Mouse (Mus musculus) limb, embryonic 13.5 days (tissue): ENCODE results near the gene Tnr. TPM values are rescaled to one million over a fixed set of nuclear protein-coding genes. Genes with fewer than 3 reads are reported as not detected.

Experiments
- ATAC-seq: fragments of 200-750 bp; cut with Nextera tagmentation; 2 replicates; pipeline ENCODE4 v1.8.0; 2017; ENCODE audit warnings: low read depth, moderate number of reproducible peaks, moderate TSS enrichment; ENCODE audit not compliant: low FRiP score
- H3K27ac ChIP-seq: fragments of 300-500 bp; sonication (generic); 2 replicates; pipeline ENCODE4 v1.5.1; 2015; ENCODE audit warnings: inconsistent platforms, mild to moderate bottlenecking, moderate library complexity
- H3K27me3 ChIP-seq: fragments of 300-500 bp; sonication (generic); 2 replicates; pipeline ENCODE4 v1.6.1; 2015; ENCODE audit warnings: mild to moderate bottlenecking, inconsistent platforms
- H3K36me3 ChIP-seq: fragments of 300-500 bp; sonication (generic); 2 replicates; pipeline ENCODE4 v1.6.1; 2015; ENCODE audit warnings: inconsistent platforms, mild to moderate bottlenecking, moderate library complexity
- H3K4me1 ChIP-seq: fragments of 300-500 bp; sonication (generic); 2 replicates; pipeline ENCODE4 v1.6.1; 2015; ENCODE audit warnings: inconsistent platforms
- H3K4me2 ChIP-seq: fragments of 300-500 bp; sonication (generic); replicated peaks from 2 replicates; pipeline ENCODE4 v1.6.1; 2015; ENCODE audit warnings: inconsistent platforms, mild to moderate bottlenecking, moderate library complexity
- H3K4me3 ChIP-seq: fragments of 300-500 bp; sonication (generic); 2 replicates; pipeline ENCODE4 v1.5.1; 2015; ENCODE audit warnings: moderate library complexity, mild to moderate bottlenecking, inconsistent platforms
- H3K9ac ChIP-seq: fragments of 300-500 bp; sonication (generic); 2 replicates; pipeline ENCODE4 v1.6.1; 2015; ENCODE audit warnings: mild to moderate bottlenecking, inconsistent platforms
- H3K9me3 ChIP-seq: fragments of 300-500 bp; sonication (generic); 2 replicates; pipeline ENCODE4 v1.6.1; 2016; ENCODE audit warnings: inconsistent platforms
- WGBS: fragments of 180-500 bp; shearing (Covaris S2); methylation state at CpG from one replicate; pipeline ENCODE4 v1.1.7; 2015; 5-methylcytosine and 5-hydroxymethylcytosine counted together
- polyA plus RNA-seq: library from polyadenylated mRNA; unstranded; fragments of >200 nt; fragmentation: Nextera tagmentation; extraction: Ambion mirVana; gene quantifications from 2 replicates; pipeline ENCODE4 v1.2.1, GENCODE M21; 2015

Gene Tnr
- polyA plus RNA-seq, 1 experiment from 2014 or later, result 0.09 TPM

GRCm38 (mm10) chr1:159901366-159902119 is 378.0 kb downstream of the Tnr start:
- no peaks in the 10 kb centered on the region for H3K9me3 ChIP-seq
- H3K4me2 ChIP-seq, result no peak overlapping the region
- H3K4me3 ChIP-seq, result no peak overlapping the region
- no peak overlapping the region for H3K27ac ChIP-seq
- 80% methylated on average over 5 of the region's 7 CpGs for WGBS
- no peaks in the 10 kb centered on the region for H3K27me3 ChIP-seq
- H3K36me3 ChIP-seq, result no peaks in the 10 kb centered on the region
- no peak for ATAC-seq
- H3K4me1 ChIP-seq, result no peaks in the 10 kb centered on the region
- H3K9ac ChIP-seq, result no peak overlapping the region

DNA sequence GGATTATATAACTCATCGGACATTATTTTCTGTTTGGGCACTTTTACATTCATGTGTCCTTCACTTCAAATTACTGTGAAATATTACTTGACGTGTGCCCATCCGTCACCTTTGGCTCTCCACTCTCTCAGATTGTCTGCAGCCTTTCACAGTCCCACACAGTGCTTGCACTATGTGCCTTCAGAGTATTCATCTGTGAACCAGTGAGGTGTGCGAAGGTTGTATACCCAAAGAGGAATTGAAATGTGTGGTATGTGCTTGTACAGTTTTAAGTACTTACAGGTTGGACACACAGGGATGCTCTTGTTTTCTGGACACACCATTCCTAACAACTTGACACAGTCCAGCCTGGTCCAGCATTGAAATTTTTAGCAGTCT is 378.5 kb downstream of the Tnr start:
- WGBS, result 87% methylated on average over 4 of the region's 4 CpGs
- no peak for ATAC-seq

DNA sequence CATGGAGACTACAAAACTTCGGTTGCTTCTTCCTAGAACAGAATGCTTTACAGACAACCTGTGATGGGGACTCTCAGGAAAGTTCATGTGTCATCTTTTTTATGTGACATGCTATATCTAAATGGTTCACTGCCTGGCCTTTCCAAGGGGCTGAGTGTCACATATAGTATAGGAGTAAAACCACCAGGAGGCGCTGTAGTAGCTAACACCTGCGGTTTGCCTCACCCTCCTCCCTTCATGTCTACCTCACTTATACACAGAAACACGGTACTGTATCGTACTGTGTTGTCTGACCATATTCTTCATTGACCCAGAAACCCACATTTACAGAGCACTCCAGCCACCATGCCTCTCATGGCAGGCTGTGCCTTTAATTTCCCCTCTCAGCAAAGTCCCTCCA is 387.4 kb downstream of the Tnr start:
- Histone ChIP-seq H3K27ac (no peak overlapping the region), H3K9me3 (no peaks in the 10 kb centered on the region), H3K27me3 (no peaks in the 10 kb centered on the region), H3K4me3 (no peak overlapping the region), H3K4me2 (no peak overlapping the region), H3K4me1 (no peaks in the 10 kb centered on the region), H3K9ac (no peak overlapping the region), H3K36me3 (no peaks in the 10 kb centered on the region)
- ATAC-seq, result no peak
- WGBS, result 36% methylated on average over 5 of the region's 5 CpGs

More for the DNA sequence above, 378.5 kb downstream of the Tnr start:
- Histone ChIP-seq H3K36me3 (no peaks in the 10 kb centered on the region), H3K4me3 (no peak overlapping the region), H3K9ac (no peak overlapping the region), H3K9me3 (no peaks in the 10 kb centered on the region), H3K27me3 (no peaks in the 10 kb centered on the region), H3K4me2 (no peak overlapping the region), H3K4me1 (no peaks in the 10 kb centered on the region), H3K27ac (no peak overlapping the region)

GRCm38 (mm10) chr1:159914726-159915125 is 391.2 kb downstream of the Tnr start:
- ATAC-seq, result no peak
- H3K4me2 ChIP-seq, result no peak overlapping the region
- H3K4me1 ChIP-seq, result no peaks in the 10 kb centered on the region
- H3K9me3 ChIP-seq, result no peaks in the 10 kb centered on the region
- no peak overlapping the region for H3K4me3 ChIP-seq
- H3K27me3 ChIP-seq, result no peaks in the 10 kb centered on the region
- H3K36me3 ChIP-seq, result no peaks in the 10 kb centered on the region
- H3K9ac ChIP-seq, result no peak overlapping the region
- no peak overlapping the region for H3K27ac ChIP-seq

GRCm38 (mm10) chr1:159920571-159920970 is 397.0 kb downstream of the Tnr start:
- Histone ChIP-seq H3K27me3 (no peaks in the 10 kb centered on the region), H3K27ac (no peak overlapping the region), H3K4me3 (no peak overlapping the region), H3K4me2 (no peak overlapping the region), H3K9me3 (no peaks in the 10 kb centered on the region), H3K36me3 (no peaks in the 10 kb centered on the region), H3K9ac (no peak overlapping the region), H3K4me1 (no peaks in the 10 kb centered on the region)
- WGBS, result 62% methylated on average over 2 of the region's 2 CpGs
- no peak for ATAC-seq

DNA sequence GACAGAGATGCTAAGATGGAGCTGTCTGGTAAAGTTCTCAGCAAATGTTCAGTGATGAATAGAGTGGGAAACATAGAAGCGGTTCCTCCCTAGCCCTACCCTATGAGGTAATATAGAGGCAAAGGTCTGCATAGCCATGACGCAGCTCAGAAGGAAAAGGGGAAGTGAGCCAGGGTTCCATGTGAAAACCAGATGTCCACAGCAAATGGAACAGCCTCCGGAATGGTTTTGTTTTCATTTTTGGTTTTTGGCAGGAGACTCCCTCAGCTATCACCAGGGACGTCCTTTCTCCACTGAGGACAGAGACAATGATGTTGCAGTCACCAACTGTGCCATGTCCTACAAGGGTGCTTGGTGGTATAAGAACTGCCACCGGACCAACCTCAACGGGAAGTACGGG is 399.4 kb downstream of the Tnr start:
- no peak for ATAC-seq
- no peak overlapping the region for H3K4me3 ChIP-seq
- H3K9ac ChIP-seq, result no peak overlapping the region
- no peak overlapping the region for H3K4me2 ChIP-seq
- no peaks in the 10 kb centered on the region for H3K9me3 ChIP-seq
- H3K27ac ChIP-seq, result no peak overlapping the region
- H3K4me1 ChIP-seq, result no peaks in the 10 kb centered on the region
- H3K36me3 ChIP-seq, result no peaks in the 10 kb centered on the region
- no peaks in the 10 kb centered on the region for H3K27me3 ChIP-seq
- WGBS, result 82% methylated on average over 7 of the region's 7 CpGs

GRCm38 (mm10) chr1:159924105-159924504 is 400.5 kb downstream of the Tnr start:
- no peak for ATAC-seq

GRCm38 (mm10) chr1:159924684-159925083 is 401.1 kb downstream of the Tnr start:
- Histone ChIP-seq H3K4me1 (no peaks in the 10 kb centered on the region), H3K27ac (no peak overlapping the region), H3K36me3 (no peaks in the 10 kb centered on the region), H3K4me3 (no peak overlapping the region), H3K9ac (no peak overlapping the region), H3K4me2 (no peak overlapping the region), H3K9me3 (no peaks in the 10 kb centered on the region), H3K27me3 (no peaks in the 10 kb centered on the region)
- 82% methylated on average over 5 of the region's 5 CpGs for WGBS
- no peak for ATAC-seq

More at GRCm38 (mm10) chr1:159924105-159924504, 400.5 kb downstream of the Tnr start:
- H3K9ac ChIP-seq, result no peak overlapping the region
- no peak overlapping the region for H3K27ac ChIP-seq
- H3K9me3 ChIP-seq, result no peaks in the 10 kb centered on the region
- WGBS, result 87% methylated on average over 4 of the region's 4 CpGs
- no peaks in the 10 kb centered on the region for H3K36me3 ChIP-seq
- H3K4me1 ChIP-seq, result no peaks in the 10 kb centered on the region
- H3K4me2 ChIP-seq, result no peak overlapping the region
- H3K27me3 ChIP-seq, result no peaks in the 10 kb centered on the region
- H3K4me3 ChIP-seq, result no peak overlapping the region

GRCm38 (mm10) chr1:159928681-159929335 is 405.2 kb downstream of the Tnr start:
- Histone ChIP-seq H3K9ac (no peak overlapping the region), H3K4me1 (no peaks in the 10 kb centered on the region), H3K4me3 (no peak overlapping the region), H3K9me3 (no peaks in the 10 kb centered on the region), H3K27ac (no peak overlapping the region), H3K36me3 (no peaks in the 10 kb centered on the region), H3K4me2 (no peak overlapping the region), H3K27me3 (no peaks in the 10 kb centered on the region)
- ATAC-seq, result no peak
- WGBS, result 82% methylated on average over 9 of the region's 9 CpGs

DNA sequence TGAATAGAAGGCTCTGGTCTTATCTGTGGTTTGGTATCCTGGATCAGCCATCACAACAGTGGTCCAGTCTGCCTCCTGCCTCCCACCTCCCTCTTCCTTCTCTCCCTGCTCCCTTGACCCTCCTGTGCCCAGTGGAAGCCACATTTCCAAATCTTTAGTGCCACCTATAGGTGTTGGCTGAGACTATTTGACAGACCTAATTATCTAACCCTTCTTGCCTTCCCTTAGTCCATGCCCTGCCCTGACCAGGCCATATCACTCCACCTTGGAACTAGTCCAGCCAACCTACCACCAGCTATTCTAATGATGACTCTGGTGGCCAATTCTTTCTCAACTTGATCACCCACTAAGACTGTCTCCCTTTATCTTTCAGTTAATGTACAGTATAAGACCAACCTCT is 408.5 kb downstream of the Tnr start:
- no peaks in the 10 kb centered on the region for H3K9me3 ChIP-seq
- no peaks in the 10 kb centered on the region for H3K36me3 ChIP-seq
- no peak overlapping the region for H3K27ac ChIP-seq
- H3K4me2 ChIP-seq, result no peak overlapping the region
- H3K4me1 ChIP-seq, result no peaks in the 10 kb centered on the region
- no peaks in the 10 kb centered on the region for H3K27me3 ChIP-seq
- H3K9ac ChIP-seq, result no peak overlapping the region
- ATAC-seq, result no peak
- no peak overlapping the region for H3K4me3 ChIP-seq

- Histone ChIP-seq H3K27me3 (no peaks in the 10 kb centered on the region), H3K27ac (no peak overlapping the region), H3K9me3 (no peaks in the 10 kb centered on the region), H3K4me3 (no peak overlapping the region), H3K4me1 (no peaks in the 10 kb centered on the region), H3K36me3 (no peaks in the 10 kb centered on the region), H3K4me2 (no peak overlapping the region), H3K9ac (no peak overlapping the region)
- no peak for ATAC-seq
- 38% methylated on average over 2 of the region's 2 CpGs for WGBS
Measured at GRCm38 (mm10) chr1:159932598-159932997, 409.0 kb downstream of the Tnr start.

DNA sequence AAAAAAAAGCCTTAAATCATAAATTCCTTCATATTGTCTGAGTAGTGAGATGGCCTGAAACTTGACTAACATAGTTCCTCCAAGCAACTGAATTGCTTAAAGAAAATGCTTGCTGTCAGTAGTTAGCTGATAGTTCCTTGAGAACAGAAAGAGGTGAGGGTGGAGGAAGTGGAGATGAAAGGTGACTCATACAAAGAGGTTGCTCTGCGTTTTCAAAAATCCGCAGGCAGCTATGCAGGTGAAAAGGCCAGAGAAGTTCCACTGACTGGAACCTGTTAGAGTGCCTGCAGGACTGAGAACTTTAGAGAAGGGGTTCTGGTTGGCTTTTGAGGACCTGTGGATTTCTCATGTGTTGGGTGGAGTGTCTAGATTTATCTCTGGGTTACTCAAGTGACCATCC is 414.9 kb downstream of the Tnr start:
- ATAC-seq, result no peak
- Histone ChIP-seq H3K4me3 (no peak overlapping the region), H3K4me1 (no peaks in the 10 kb centered on the region), H3K27me3 (no peaks in the 10 kb centered on the region), H3K9me3 (no peaks in the 10 kb centered on the region), H3K36me3 (no peaks in the 10 kb centered on the region), H3K9ac (no peak overlapping the region), H3K27ac (no peak overlapping the region), H3K4me2 (no peak overlapping the region)
- 90% methylated on average over 2 of the region's 2 CpGs for WGBS

DNA sequence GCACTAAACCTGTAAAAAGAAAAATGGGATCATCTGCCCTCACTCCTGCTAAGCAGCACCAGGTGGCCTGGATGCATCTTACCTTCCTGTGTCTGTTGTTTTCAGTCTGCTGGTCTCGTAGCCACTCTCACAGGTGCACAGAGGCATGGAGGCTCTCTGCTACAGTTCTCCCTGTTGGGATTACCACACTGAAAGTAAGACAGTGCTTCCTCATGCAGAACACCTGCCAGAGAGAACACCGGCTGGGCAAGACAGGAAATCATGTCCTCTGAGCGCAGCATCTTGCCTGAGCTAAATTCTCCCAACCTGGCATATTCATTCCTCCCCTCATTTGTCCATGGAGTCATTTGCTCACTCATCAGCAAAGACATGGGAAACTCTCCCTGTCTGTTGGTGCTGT is 415.8 kb downstream of the Tnr start:
- no peak overlapping the region for H3K9ac ChIP-seq
- H3K4me1 ChIP-seq, result no peaks in the 10 kb centered on the region
- H3K9me3 ChIP-seq, result no peaks in the 10 kb centered on the region
- H3K4me2 ChIP-seq, result no peak overlapping the region
- no peak for ATAC-seq
- no peak overlapping the region for H3K4me3 ChIP-seq
- 82% methylated on average over 3 of the region's 3 CpGs for WGBS
- no peaks in the 10 kb centered on the region for H3K36me3 ChIP-seq
- no peaks in the 10 kb centered on the region for H3K27me3 ChIP-seq
- no peak overlapping the region for H3K27ac ChIP-seq
